Mouse (Mus musculus): Measurements from ENCODE around the gene 9230102O04Rik. TPM values are rescaled to one million over a fixed set of nuclear protein-coding genes. Genes with fewer than 3 reads are reported as not detected.
A peak's percentile ranks its signal among the peaks of the same experiment; 100 is the strongest.

Gene 9230102O04Rik
- polyA plus RNA-seq, 1 experiment from 2014 or later: not detected

- Histone ChIP-seq H3K27me3 (ENCODE audit: control insufficient read depth, insufficient read depth, low read depth, low read length) (peaks cover 53% of the 10 kb centered on the region), H3K9me3 (ENCODE audit: control insufficient read depth, low read length) (no peaks in the 10 kb centered on the region), H3K4me1 (replicated peaks; ENCODE audit: control insufficient read depth, insufficient read depth, low read length) (no peaks in the 10 kb centered on the region), H3K36me3 (ENCODE audit: control insufficient read depth, insufficient read depth, low read length) (no peaks in the 10 kb centered on the region), H3K4me2 (ENCODE audit: low read depth, low read length) (no peak overlapping the region), H3K4me3 (ENCODE audit: low read length) (no peak overlapping the region), H3K9ac (ENCODE audit: low read length) (no peak overlapping the region), H3K27ac (ENCODE audit: low read length) (no peak overlapping the region)
- ATAC-seq (ENCODE audit: low read depth): no peak
- 11% methylated on average over 8 of the region's 8 CpGs for WGBS
These were observed 8.5 kb upstream of the 9230102O04Rik start for GRCm38 (mm10) chr2:9897846-9898245.

- no peak for ATAC-seq (ENCODE audit: low read depth)
- 1% methylated on average over 22 of the region's 22 CpGs for WGBS
- no peaks in the 10 kb centered on the region for H3K4me1 ChIP-seq (replicated peaks; ENCODE audit: control insufficient read depth, insufficient read depth, low read length)
- H3K9ac ChIP-seq (ENCODE audit: low read length): no peak overlapping the region
- H3K4me3 ChIP-seq (ENCODE audit: low read length): no peak overlapping the region
- no peaks in the 10 kb centered on the region for H3K36me3 ChIP-seq (ENCODE audit: control insufficient read depth, insufficient read depth, low read length)
- H3K4me2 ChIP-seq (ENCODE audit: low read depth, low read length): no peak overlapping the region
- H3K27me3 ChIP-seq (ENCODE audit: control insufficient read depth, insufficient read depth, low read depth, low read length): peaks cover 62% of the 10 kb centered on the region
- H3K9me3 ChIP-seq (ENCODE audit: control insufficient read depth, low read length): no peaks in the 10 kb centered on the region
- no peak overlapping the region for H3K27ac ChIP-seq (ENCODE audit: low read length)
These were observed 6.9 kb upstream of the 9230102O04Rik start for GRCm38 (mm10) chr2:9896097-9896770.

GRCm38 (mm10) chr2:9894836-9895593 lies 5.7 kb upstream of the 9230102O04Rik start:
- WGBS: 2% methylated on average over 19 of the region's 19 CpGs
- no peaks in the 10 kb centered on the region for H3K9me3 ChIP-seq (ENCODE audit: control insufficient read depth, low read length)
- H3K4me1 ChIP-seq (replicated peaks; ENCODE audit: control insufficient read depth, insufficient read depth, low read length): no peaks in the 10 kb centered on the region
- no peak for ATAC-seq (ENCODE audit: low read depth)
- no peaks in the 10 kb centered on the region for H3K36me3 ChIP-seq (ENCODE audit: control insufficient read depth, insufficient read depth, low read length)
- H3K27me3 ChIP-seq (ENCODE audit: control insufficient read depth, insufficient read depth, low read depth, low read length): peaks cover 71% of the 10 kb centered on the region
- H3K4me3 ChIP-seq (ENCODE audit: low read length): no peak overlapping the region
- H3K27ac ChIP-seq (ENCODE audit: low read length): no peak overlapping the region
- H3K9ac ChIP-seq (ENCODE audit: low read length): no peak overlapping the region
- no peak overlapping the region for H3K4me2 ChIP-seq (ENCODE audit: low read depth, low read length)

- WGBS: 7% methylated on average over 6 of the region's 6 CpGs
These were observed 4.1 kb upstream of the 9230102O04Rik start for GRCm38 (mm10) chr2:9893272-9893953.

GRCm38 (mm10) chr2:9892541-9892940 lies 3.2 kb upstream of the 9230102O04Rik start:
- Histone ChIP-seq H3K4me1 (replicated peaks; ENCODE audit: control insufficient read depth, insufficient read depth, low read length) (no peaks in the 10 kb centered on the region), H3K9me3 (ENCODE audit: control insufficient read depth, low read length) (no peaks in the 10 kb centered on the region), H3K4me2 (ENCODE audit: low read depth, low read length) (no peak overlapping the region), H3K27me3 (ENCODE audit: control insufficient read depth, insufficient read depth, low read depth, low read length) (peaks cover 82% of the 10 kb centered on the region), H3K27ac (ENCODE audit: low read length) (no peak overlapping the region), H3K4me3 (ENCODE audit: low read length) (no peak overlapping the region), H3K36me3 (ENCODE audit: control insufficient read depth, insufficient read depth, low read length) (no peaks in the 10 kb centered on the region), H3K9ac (ENCODE audit: low read length) (no peak overlapping the region)
- 6% methylated on average over 7 of the region's 7 CpGs for WGBS
- ATAC-seq (ENCODE audit: low read depth): no peak

More at GRCm38 (mm10) chr2:9893272-9893953, 4.1 kb upstream of the 9230102O04Rik start:
- ATAC-seq (ENCODE audit: low read depth): no peak
- Histone ChIP-seq H3K27ac (ENCODE audit: low read length) (no peak overlapping the region), H3K9ac (ENCODE audit: low read length) (no peak overlapping the region), H3K9me3 (ENCODE audit: control insufficient read depth, low read length) (no peaks in the 10 kb centered on the region), H3K36me3 (ENCODE audit: control insufficient read depth, insufficient read depth, low read length) (no peaks in the 10 kb centered on the region), H3K4me2 (ENCODE audit: low read depth, low read length) (no peak overlapping the region), H3K4me3 (ENCODE audit: low read length) (no peak overlapping the region), H3K27me3 (ENCODE audit: control insufficient read depth, insufficient read depth, low read depth, low read length) (peaks cover 85% of the 10 kb centered on the region), H3K4me1 (replicated peaks; ENCODE audit: control insufficient read depth, insufficient read depth, low read length) (no peaks in the 10 kb centered on the region)

GRCm38 (mm10) chr2:9890906-9891305 lies 1.6 kb upstream of the 9230102O04Rik start:
- no peak overlapping the region for H3K4me3 ChIP-seq (ENCODE audit: low read length)
- H3K4me1 ChIP-seq (replicated peaks; ENCODE audit: control insufficient read depth, insufficient read depth, low read length): no peaks in the 10 kb centered on the region
- H3K9me3 ChIP-seq (ENCODE audit: control insufficient read depth, low read length): no peaks in the 10 kb centered on the region
- 3% methylated on average over 5 of the region's 5 CpGs for WGBS
- H3K27ac ChIP-seq (ENCODE audit: low read length): no peak overlapping the region
- H3K9ac ChIP-seq (ENCODE audit: low read length): no peak overlapping the region
- H3K27me3 ChIP-seq (ENCODE audit: control insufficient read depth, insufficient read depth, low read depth, low read length): peaks cover 84% of the 10 kb centered on the region
- no peak for ATAC-seq (ENCODE audit: low read depth)
- no peak overlapping the region for H3K4me2 ChIP-seq (ENCODE audit: low read depth, low read length)
- no peaks in the 10 kb centered on the region for H3K36me3 ChIP-seq (ENCODE audit: control insufficient read depth, insufficient read depth, low read length)

- Histone ChIP-seq H3K36me3 (ENCODE audit: control insufficient read depth, insufficient read depth, low read length) (no peaks in the 10 kb centered on the region), H3K27ac (ENCODE audit: low read length) (no peak overlapping the region), H3K4me2 (ENCODE audit: low read depth, low read length) (no peak overlapping the region), H3K4me3 (ENCODE audit: low read length) (no peak overlapping the region), H3K27me3 (ENCODE audit: control insufficient read depth, insufficient read depth, low read depth, low read length) (peaks cover 85% of the 10 kb centered on the region), H3K4me1 (replicated peaks; ENCODE audit: control insufficient read depth, insufficient read depth, low read length) (no peaks in the 10 kb centered on the region), H3K9ac (ENCODE audit: low read length) (no peak overlapping the region), H3K9me3 (ENCODE audit: control insufficient read depth, low read length) (no peaks in the 10 kb centered on the region)
- ATAC-seq (ENCODE audit: low read depth): peak; percentile 23; the same call in 1 of the 2 replicates
- 7% methylated on average over 8 of the region's 8 CpGs for WGBS
These were observed 911 bp upstream of the 9230102O04Rik start for GRCm38 (mm10) chr2:9890251-9890650.

- peak within 1 kb of the TSS; percentile 25 for H3K4me3 ChIP-seq (ENCODE audit: low read length)
- H3K36me3 ChIP-seq (ENCODE audit: control insufficient read depth, insufficient read depth, low read length): no peaks in the 10 kb centered on the region
- ATAC-seq (ENCODE audit: low read depth): no peak
- H3K9ac ChIP-seq (ENCODE audit: low read length): no peak within 1 kb of the TSS
- H3K4me1 ChIP-seq (replicated peaks; ENCODE audit: control insufficient read depth, insufficient read depth, low read length): no peaks in the 10 kb centered on the region
- H3K9me3 ChIP-seq (ENCODE audit: control insufficient read depth, low read length): no peaks in the 10 kb centered on the region
- 0% methylated on average over 23 of the region's 23 CpGs for WGBS
- H3K27ac ChIP-seq (ENCODE audit: low read length): no peak within 1 kb of the TSS
- peaks cover 85% of the 10 kb centered on the region for H3K27me3 ChIP-seq (ENCODE audit: control insufficient read depth, insufficient read depth, low read depth, low read length)
- peak within 1 kb of the TSS; percentile 37 for H3K4me2 ChIP-seq (ENCODE audit: low read depth, low read length)
These were observed 377 bp upstream of the 9230102O04Rik start, which contains the start of gene Gata3 for GRCm38 (mm10) chr2:9889651-9890183. Gene Gata3, minus strand, starts transcription at chr2:9890034.

- Histone ChIP-seq H3K27me3 (ENCODE audit: control insufficient read depth, insufficient read depth, low read depth, low read length) (peaks cover 76% of the 10 kb centered on the region), H3K9ac (ENCODE audit: low read length) (no peak overlapping the region), H3K27ac (ENCODE audit: low read length) (no peak overlapping the region), H3K4me3 (ENCODE audit: low read length) (no peak overlapping the region), H3K4me2 (ENCODE audit: low read depth, low read length) (no peak overlapping the region), H3K9me3 (ENCODE audit: control insufficient read depth, low read length) (no peaks in the 10 kb centered on the region), H3K4me1 (replicated peaks; ENCODE audit: control insufficient read depth, insufficient read depth, low read length) (peaks cover 4% of the 10 kb centered on the region; the same call in 1 of the 2 replicates), H3K36me3 (ENCODE audit: control insufficient read depth, insufficient read depth, low read length) (no peaks in the 10 kb centered on the region)
- ATAC-seq (ENCODE audit: low read depth): no peak
- WGBS: 1% methylated on average over 7 of the region's 7 CpGs
These were observed 1.7 kb downstream of the 9230102O04Rik start for GRCm38 (mm10) chr2:9887636-9888035.
